Mouse (Mus musculus): ENCODE results near the gene Apex2. TPM values are rescaled to one million over a fixed set of nuclear protein-coding genes. Genes with fewer than 3 reads are reported as not detected.

Apex2 gene
- 10.5 and 12.3 TPM in 2 replicates for polyA plus RNA-seq (2015; fragmentation: Nextera tagmentation; extraction: Ambion mirVana)

DNA sequence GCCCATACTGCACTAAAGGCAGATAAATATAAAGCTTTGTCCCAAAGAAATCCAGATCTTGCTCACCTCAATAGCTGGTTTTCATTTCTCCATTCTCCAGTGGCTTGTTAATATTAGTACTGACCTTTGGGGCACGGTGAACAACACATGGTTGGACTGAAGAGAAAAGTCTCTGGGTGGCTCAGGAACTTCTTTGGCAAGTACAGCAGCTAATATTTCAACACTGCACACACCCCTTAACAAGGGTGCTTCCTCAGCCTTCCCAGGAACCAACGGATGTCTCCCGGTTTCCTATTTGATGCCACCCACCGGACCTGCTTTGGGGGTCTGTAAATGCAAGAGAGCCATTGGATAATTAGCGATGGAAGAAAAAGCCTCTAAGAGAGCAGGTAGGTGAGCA is at the start of gene Apex2:
Gene Apex2, minus strand, starts transcription at position 173 of the 400 bp plus-strand sequence.
- Histone ChIP-seq H3K27ac (ENCODE audit: low read length) (no peak within 1 kb of the TSS; the same call in 1 of the 2 replicates), H3K4me2 (ENCODE audit: low read depth, low read length) (peak within 1 kb of the TSS; percentile 68), H3K4me1 (ENCODE audit: control insufficient read depth, insufficient read depth, low read length) (peaks cover 9% of the 10 kb centered on the region), H3K9ac (ENCODE audit: low read length) (peak within 1 kb of the TSS; percentile 77), H3K36me3 (ENCODE audit: control insufficient read depth, insufficient read depth) (no peaks in the 10 kb centered on the region; the same call in none of the 2 replicates), H3K9me3 (replicated peaks; ENCODE audit: control insufficient read depth, low read length) (no peaks in the 10 kb centered on the region), H3K27me3 (ENCODE audit: control insufficient read depth, insufficient read depth, low read length) (no peaks in the 10 kb centered on the region), H3K4me3 (ENCODE audit: low read length) (peak within 1 kb of the TSS; percentile 66)
- no peak for ATAC-seq (replicated peaks; ENCODE audit: extremely low read depth, insufficient read depth, low FRiP score)
- WGBS = 63% methylated on average over 5 of the region's 5 CpGs

DNA sequence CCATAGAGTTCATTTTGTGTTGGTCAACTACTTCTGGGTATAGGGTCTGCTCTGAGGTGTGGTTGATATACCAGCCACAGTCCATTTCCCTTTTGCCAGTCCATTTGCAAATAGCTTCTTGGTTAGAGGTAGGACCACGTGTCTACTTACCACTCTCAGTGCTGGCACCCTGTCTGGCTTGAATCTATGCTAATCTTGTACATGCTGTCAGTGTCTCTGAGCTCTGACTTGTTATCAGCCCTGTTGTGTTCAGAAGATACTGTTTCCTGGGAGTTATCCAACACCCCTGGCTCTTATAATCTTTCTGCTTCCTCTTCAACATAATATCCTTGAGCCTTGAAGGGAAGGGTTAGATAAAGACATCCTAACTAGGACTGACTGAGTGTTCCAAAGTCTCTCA is 46.8 kb upstream of the Apex2 start:
- H3K4me3 ChIP-seq (ENCODE audit: low read length) = no peak overlapping the region
- no peaks in the 10 kb centered on the region for H3K4me1 ChIP-seq (ENCODE audit: control insufficient read depth, insufficient read depth, low read length)
- ATAC-seq (replicated peaks; ENCODE audit: extremely low read depth, insufficient read depth, low FRiP score) = no peak
- no peak overlapping the region for H3K27ac ChIP-seq (ENCODE audit: low read length)
- no peaks in the 10 kb centered on the region for H3K9me3 ChIP-seq (replicated peaks; ENCODE audit: control insufficient read depth, low read length)
- H3K9ac ChIP-seq (ENCODE audit: low read length) = no peak overlapping the region
- no peaks in the 10 kb centered on the region for H3K27me3 ChIP-seq (ENCODE audit: control insufficient read depth, insufficient read depth, low read length)
- H3K36me3 ChIP-seq (ENCODE audit: control insufficient read depth, insufficient read depth) = no peaks in the 10 kb centered on the region
- no peak overlapping the region for H3K4me2 ChIP-seq (ENCODE audit: low read depth, low read length)
- WGBS = 44% methylated on average over 1 of the region's 1 CpGs

DNA sequence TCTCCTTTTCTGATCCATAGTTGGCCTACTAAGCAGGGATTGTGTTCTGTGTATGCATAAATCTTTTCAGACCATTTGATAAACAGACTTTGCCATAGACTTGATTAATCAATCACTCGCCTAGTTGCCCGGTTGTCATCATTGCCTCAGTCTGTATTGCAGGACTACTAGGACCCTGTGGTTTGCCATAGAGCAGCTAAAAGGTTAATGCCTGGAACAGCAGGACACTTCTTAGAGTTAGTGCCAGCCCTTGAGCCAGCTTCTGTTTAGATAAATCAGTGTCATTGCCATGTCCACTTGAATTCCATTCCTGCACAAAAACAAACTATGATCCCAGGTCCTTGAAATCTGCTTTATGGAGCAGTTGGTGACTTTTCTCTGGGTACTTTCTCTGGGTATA is 9.2 kb upstream of the Apex2 start:
- ATAC-seq (replicated peaks; ENCODE audit: extremely low read depth, insufficient read depth, low FRiP score) = no peak
- WGBS = 76% methylated on average over 2 of the region's 2 CpGs

DNA sequence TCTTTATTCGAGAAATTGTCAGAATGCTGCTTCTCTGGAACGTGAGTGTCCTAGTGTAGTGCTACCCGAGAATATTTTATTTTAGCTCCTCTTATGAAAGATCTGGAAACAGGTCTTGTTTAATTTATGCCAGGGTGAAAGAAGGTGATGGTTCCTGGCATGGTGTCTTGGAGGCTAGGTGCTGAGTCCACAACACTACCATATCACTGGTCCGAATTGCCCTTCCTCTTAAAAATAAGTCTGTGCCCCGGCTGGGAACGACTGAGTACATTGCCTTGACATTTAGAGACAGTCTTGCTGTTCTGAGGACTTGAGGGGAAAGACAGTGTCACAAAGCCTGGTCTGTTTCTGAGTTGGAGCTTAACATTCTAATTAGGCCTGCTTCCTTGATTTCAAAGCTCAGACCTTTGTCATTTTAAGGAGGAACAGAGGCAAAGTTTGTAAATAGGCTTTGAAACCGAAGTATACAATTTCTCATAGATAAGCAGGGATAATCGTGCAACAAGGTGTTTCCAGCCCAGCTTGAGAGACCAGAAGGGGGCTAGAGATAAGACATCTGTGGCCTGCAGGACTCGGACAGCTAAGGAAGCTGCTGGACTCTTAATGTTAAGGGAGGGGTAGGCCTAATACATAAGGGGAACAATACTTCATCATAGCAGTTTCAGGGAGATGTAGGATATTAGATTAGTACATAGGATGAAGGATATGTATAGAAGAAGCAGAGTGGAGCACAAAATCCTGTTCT is 5.5 kb upstream of the Apex2 start:
- no peaks in the 10 kb centered on the region for H3K36me3 ChIP-seq (ENCODE audit: control insufficient read depth, insufficient read depth)
- no peak overlapping the region for H3K4me3 ChIP-seq (ENCODE audit: low read length)
- H3K4me1 ChIP-seq (ENCODE audit: control insufficient read depth, insufficient read depth, low read length) = peaks cover 7% of the 10 kb centered on the region; the same call in 1 of the 2 replicates
- no peak for ATAC-seq (replicated peaks; ENCODE audit: extremely low read depth, insufficient read depth, low FRiP score)
- no peak overlapping the region for H3K9ac ChIP-seq (ENCODE audit: low read length)
- H3K4me2 ChIP-seq (ENCODE audit: low read depth, low read length) = no peak overlapping the region
- H3K27ac ChIP-seq (ENCODE audit: low read length) = no peak overlapping the region
- no peaks in the 10 kb centered on the region for H3K9me3 ChIP-seq (replicated peaks; ENCODE audit: control insufficient read depth, low read length)
- WGBS = 69% methylated on average over 9 of the region's 9 CpGs
- no peaks in the 10 kb centered on the region for H3K27me3 ChIP-seq (ENCODE audit: control insufficient read depth, insufficient read depth, low read length)

More for the DNA sequence above, 9.2 kb upstream of the Apex2 start:
- Histone ChIP-seq H3K9me3 (replicated peaks; ENCODE audit: control insufficient read depth, low read length) (no peaks in the 10 kb centered on the region), H3K4me2 (ENCODE audit: low read depth, low read length) (no peak overlapping the region), H3K4me3 (ENCODE audit: low read length) (no peak overlapping the region), H3K36me3 (ENCODE audit: control insufficient read depth, insufficient read depth) (no peaks in the 10 kb centered on the region), H3K27ac (ENCODE audit: low read length) (no peak overlapping the region), H3K4me1 (ENCODE audit: control insufficient read depth, insufficient read depth, low read length) (no peaks in the 10 kb centered on the region), H3K27me3 (ENCODE audit: control insufficient read depth, insufficient read depth, low read length) (no peaks in the 10 kb centered on the region), H3K9ac (ENCODE audit: low read length) (no peak overlapping the region)

DNA sequence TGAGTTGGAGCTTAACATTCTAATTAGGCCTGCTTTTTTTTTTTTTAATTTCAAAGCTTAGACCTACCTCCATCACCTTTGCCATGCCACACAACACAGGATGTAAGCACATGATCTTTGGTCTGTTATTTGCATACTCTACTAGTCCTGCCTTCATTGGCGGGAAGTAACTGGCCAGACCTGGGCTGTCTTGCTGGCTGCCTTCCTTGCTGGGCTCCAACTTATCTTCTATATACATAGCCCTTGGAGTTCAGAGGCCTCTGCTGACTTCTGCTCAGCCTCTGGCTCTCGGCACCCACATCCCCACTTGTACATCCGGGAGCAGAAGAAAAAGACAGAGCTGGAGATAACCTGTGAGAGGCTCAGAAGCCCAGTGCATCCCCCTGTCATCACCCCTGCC is 4.5 kb upstream of the Apex2 start:
- H3K9me3 ChIP-seq (replicated peaks; ENCODE audit: control insufficient read depth, low read length) = no peaks in the 10 kb centered on the region
- WGBS = 62% methylated on average over 3 of the region's 3 CpGs
- no peak for ATAC-seq (replicated peaks; ENCODE audit: extremely low read depth, insufficient read depth, low FRiP score)
- H3K27me3 ChIP-seq (ENCODE audit: control insufficient read depth, insufficient read depth, low read length) = no peaks in the 10 kb centered on the region
- H3K9ac ChIP-seq (ENCODE audit: low read length) = no peak overlapping the region
- H3K4me2 ChIP-seq (ENCODE audit: low read depth, low read length) = no peak overlapping the region
- H3K27ac ChIP-seq (ENCODE audit: low read length) = no peak overlapping the region
- H3K4me1 ChIP-seq (ENCODE audit: control insufficient read depth, insufficient read depth, low read length) = peaks cover 7% of the 10 kb centered on the region; the same call in 1 of the 2 replicates
- no peak overlapping the region for H3K4me3 ChIP-seq (ENCODE audit: low read length)
- no peaks in the 10 kb centered on the region for H3K36me3 ChIP-seq (ENCODE audit: control insufficient read depth, insufficient read depth)

DNA sequence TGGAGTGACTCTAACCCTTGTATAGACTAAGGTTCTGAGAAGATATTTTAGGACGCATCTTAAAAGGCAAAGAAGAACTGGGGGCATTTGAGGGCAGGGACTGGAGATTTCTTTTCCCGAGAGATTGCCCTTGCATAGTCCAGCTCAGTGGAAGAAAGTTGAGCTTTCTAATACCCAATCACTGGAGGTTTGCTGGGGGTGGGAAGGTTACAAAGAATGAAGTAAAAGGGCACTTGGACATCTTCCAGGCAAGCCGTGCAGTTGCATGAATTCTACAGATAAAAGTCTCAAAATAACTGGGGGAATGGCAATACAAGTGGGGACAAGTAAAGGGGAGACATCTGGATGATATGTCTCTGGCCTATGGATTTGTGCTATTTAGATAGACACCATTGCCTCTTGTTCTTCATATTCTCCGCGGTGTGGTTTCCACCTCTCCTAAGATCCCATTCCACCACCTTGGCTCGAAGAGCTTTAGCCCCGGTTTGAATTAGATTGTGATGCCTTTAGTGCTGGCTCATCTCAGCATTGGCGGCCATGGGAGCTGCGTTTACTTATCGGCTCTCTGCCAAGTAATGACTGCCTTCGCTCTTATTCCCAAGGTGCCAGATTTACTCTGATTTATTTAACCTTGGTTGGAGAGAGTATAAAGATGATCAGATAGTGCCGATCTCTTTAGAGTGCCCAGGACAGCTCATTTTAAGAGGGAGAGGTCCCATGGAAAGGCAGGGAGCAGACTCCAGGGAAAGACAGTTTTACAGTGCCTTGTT is 3.8 kb upstream of the Apex2 start:
- whole genome bisulfite sequencing = 58% methylated on average over 12 of the region's 12 CpGs
- Histone ChIP-seq H3K27ac (ENCODE audit: low read length) (no peak overlapping the region), H3K4me2 (ENCODE audit: low read depth, low read length) (peak overlapping the region; percentile 23)

DNA sequence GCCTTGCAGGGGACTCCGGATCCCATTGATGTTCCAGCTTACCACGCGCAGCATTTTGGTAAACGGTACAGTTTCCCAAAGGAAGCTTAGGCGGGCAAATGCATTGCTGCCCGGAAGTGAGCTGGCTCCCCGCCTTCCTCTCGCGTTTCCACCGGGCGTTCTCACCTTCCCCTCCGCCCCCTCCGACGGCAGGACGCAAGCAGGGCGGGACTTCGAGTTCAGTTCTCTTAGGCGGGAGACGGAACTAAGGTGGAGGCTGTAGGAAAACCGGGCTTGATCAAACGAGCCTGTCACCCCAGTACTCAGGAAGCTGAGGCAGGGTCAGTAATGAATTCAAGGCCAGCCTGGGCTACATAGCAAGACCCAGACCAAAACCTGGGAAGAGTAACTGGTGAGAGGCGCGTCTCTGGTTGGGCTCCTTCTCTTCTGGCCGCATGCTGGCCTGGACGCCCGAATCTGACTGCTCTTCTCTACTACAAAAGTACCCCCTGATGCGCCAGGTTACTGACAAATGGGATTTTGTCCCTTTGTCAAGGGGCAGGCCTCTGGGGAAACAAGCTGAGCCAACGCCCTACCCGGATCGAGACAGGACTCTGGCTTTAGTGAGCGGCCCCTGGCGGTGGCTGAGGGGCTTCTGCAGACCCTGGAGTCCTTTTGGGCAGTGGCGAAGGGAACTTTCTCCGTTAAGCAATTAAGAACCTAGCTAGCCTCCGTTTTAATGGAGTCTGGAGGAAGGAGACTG is 1.5 kb downstream of the Apex2 start, which contains the start of gene Pfkfb1:
Gene Pfkfb1, plus strand, starts transcription at position 207 of the 742 bp plus-strand sequence.
- H3K4me3 ChIP-seq (ENCODE audit: low read length) = peak within 1 kb of the TSS; percentile 66
- peaks cover 6% of the 10 kb centered on the region; the same call in 1 of the 2 replicates for H3K4me1 ChIP-seq (ENCODE audit: control insufficient read depth, insufficient read depth, low read length)
- 14% methylated on average over 35 of the region's 35 CpGs for WGBS
- H3K9me3 ChIP-seq (replicated peaks; ENCODE audit: control insufficient read depth, low read length) = no peaks in the 10 kb centered on the region
- H3K36me3 ChIP-seq (ENCODE audit: control insufficient read depth, insufficient read depth) = no peaks in the 10 kb centered on the region; the same call in none of the 2 replicates
- H3K4me2 ChIP-seq (ENCODE audit: low read depth, low read length) = peak within 1 kb of the TSS; percentile 68
- peak within 1 kb of the TSS; percentile 77 for H3K9ac ChIP-seq (ENCODE audit: low read length)
- H3K27ac ChIP-seq (ENCODE audit: low read length) = peak within 1 kb of the TSS; percentile 75
- no peaks in the 10 kb centered on the region for H3K27me3 ChIP-seq (ENCODE audit: control insufficient read depth, insufficient read depth, low read length)
- peak; percentile 97 for ATAC-seq (replicated peaks; ENCODE audit: extremely low read depth, insufficient read depth, low FRiP score)

More for the DNA sequence above, 3.8 kb upstream of the Apex2 start:
- no peak overlapping the region for H3K9ac ChIP-seq (ENCODE audit: low read length)
- H3K9me3 ChIP-seq (replicated peaks; ENCODE audit: control insufficient read depth, low read length) = no peaks in the 10 kb centered on the region
- H3K4me1 ChIP-seq (ENCODE audit: control insufficient read depth, insufficient read depth, low read length) = peaks cover 9% of the 10 kb centered on the region
- H3K36me3 ChIP-seq (ENCODE audit: control insufficient read depth, insufficient read depth) = no peaks in the 10 kb centered on the region
- ATAC-seq (replicated peaks; ENCODE audit: extremely low read depth, insufficient read depth, low FRiP score) = no peak
- no peaks in the 10 kb centered on the region for H3K27me3 ChIP-seq (ENCODE audit: control insufficient read depth, insufficient read depth, low read length)
- H3K4me3 ChIP-seq (ENCODE audit: low read length) = no peak overlapping the region

DNA sequence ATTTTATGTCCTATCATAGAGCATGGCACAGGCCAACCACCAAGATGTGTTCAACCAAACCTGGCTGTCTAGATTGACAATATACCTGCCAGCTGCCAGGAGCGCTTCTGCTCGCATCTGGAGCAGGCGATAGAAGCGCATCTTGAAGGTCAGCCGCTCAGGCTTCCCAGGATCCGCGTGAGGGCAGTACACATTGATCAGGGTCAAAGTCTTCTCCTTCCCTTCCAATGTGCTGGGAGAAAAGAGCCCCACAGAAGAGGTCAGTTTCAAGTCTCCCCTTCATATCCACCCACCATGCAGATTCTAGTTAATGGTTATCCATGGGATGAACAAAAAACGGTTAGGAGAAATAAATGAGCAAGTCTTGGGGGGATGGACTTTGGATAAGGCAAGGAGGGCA is 4.6 kb downstream of the Apex2 start:
- no peak for ATAC-seq (replicated peaks; ENCODE audit: extremely low read depth, insufficient read depth, low FRiP score)

More for the DNA sequence above, 4.6 kb downstream of the Apex2 start:
- H3K9ac ChIP-seq (ENCODE audit: low read length) = no peak overlapping the region
- H3K4me3 ChIP-seq (ENCODE audit: low read length) = no peak overlapping the region
- 94% methylated on average over 8 of the region's 8 CpGs for WGBS
- H3K27me3 ChIP-seq (ENCODE audit: control insufficient read depth, insufficient read depth, low read length) = no peaks in the 10 kb centered on the region
- no peak overlapping the region for H3K27ac ChIP-seq (ENCODE audit: low read length)
- H3K36me3 ChIP-seq (ENCODE audit: control insufficient read depth, insufficient read depth) = peaks cover 10% of the 10 kb centered on the region
- H3K4me2 ChIP-seq (ENCODE audit: low read depth, low read length) = no peak overlapping the region
- H3K9me3 ChIP-seq (replicated peaks; ENCODE audit: control insufficient read depth, low read length) = no peaks in the 10 kb centered on the region
- H3K4me1 ChIP-seq (ENCODE audit: control insufficient read depth, insufficient read depth, low read length) = peaks cover 2% of the 10 kb centered on the region; the same call in 1 of the 2 replicates
